ENCODE assay signal across 22 mouse cellular contexts in genomic region chr16:35191271-35191670, GRCm38 (mm10). TPM values are rescaled to one million over a fixed set of nuclear protein-coding genes. Genes with fewer than 3 reads are reported as not detected.
DNase-seq lines count a peak whose midpoint lies in the region; TF ChIP-seq lines count a peak whose summit lies in the region.
"Had no signal": no experiment of that assay in that cellular context is flagged by ENCODE, and none has a peak within 500 bp of the region (broad histone marks: within the 10 kb centered on the region; RNA-seq: fewer than 3 reads in every experiment).

No protein-coding gene starts in this region.

- no peak overlapping the region for H3K4me3 ChIP-seq in heart, embryonic 10.5 days
- H3K4me3 ChIP-seq in lung, adult 2 months (replicated peaks; ENCODE audit: extremely low read depth, low read depth, low read length), result no peak overlapping the region
- H3K4me3 ChIP-seq: hindbrain, embryonic 12.5 days; limb, embryonic 12.5 days; liver, embryonic 12.5 days; neural tube, embryonic 15.5 days had no signal

- H3K9me3 ChIP-seq in heart, embryonic 10.5 days, result no peaks in the 10 kb centered on the region
- H3K9me3 ChIP-seq: hindbrain, embryonic 12.5 days; limb, embryonic 12.5 days; liver, embryonic 12.5 days; neural tube, embryonic 15.5 days had no signal

- peak overlapping the region; percentile 43; the same call in 1 of the 2 replicates for H3K27ac ChIP-seq in heart, embryonic 10.5 days
- H3K27ac ChIP-seq: hindbrain, embryonic 12.5 days; limb, embryonic 12.5 days; liver, embryonic 12.5 days; neural tube, embryonic 15.5 days; stomach, postnatal 0 days had no signal

- H3K4me1 ChIP-seq in heart, embryonic 10.5 days, result peaks cover 49% of the 10 kb centered on the region
- H3K4me1 ChIP-seq in lung, adult 2 months (ENCODE audit: control insufficient read depth, insufficient read depth, low read length), result peaks cover 4% of the 10 kb centered on the region

- 0 out of 2 replicates have a peak, but pooled peaks cover under 1% of the 10 kb centered on the region for H3K36me3 ChIP-seq in heart, embryonic 10.5 days
- H3K36me3 ChIP-seq: hindbrain, embryonic 12.5 days; limb, embryonic 12.5 days; liver, embryonic 12.5 days; neural tube, embryonic 15.5 days had no signal

- no peak for DNase-seq in heart, embryonic 10.5 days (ENCODE audit: low spot score)
- DNase-seq in heart, postnatal 4 days, result no peak
- peak; percentile 49 for DNase-seq in retina, postnatal 1 day
- no peak for DNase-seq in retina, embryonic 14.5 days (ENCODE audit: low spot score)
- DNase-seq in cerebellum, postnatal 10 days, result peak; percentile 57 to 64
- DNase-seq in adrenal gland, postnatal 14 days, result no peak
- no peak for DNase-seq in lung, adult 2 months
- DNase-seq: adrenal gland, postnatal 36 days; forebrain, postnatal 0 days; gastrocnemius, postnatal 25 days; kidney, adult 11 months; kidney, postnatal 36 days; layer of hippocampus, postnatal 36 days; lung, adult 18-20 months; lung, postnatal 14 days; right cerebral cortex, postnatal 14 days had no signal

- WGBS in heart, embryonic 10.5 days, result 71% methylated on average over 7 of the region's 7 CpGs
- WGBS in lung, adult 2 months, result 78% methylated on average over 7 of the region's 7 CpGs

- no peak for TF ChIP-seq POLR2A in lung, adult 2 months (IDR thresholded peaks at IDR 0.05; ENCODE audit: borderline replicate concordance, extremely low read depth, low read depth, low read length)

- TF ChIP-seq CTCF in lung, adult 2 months (IDR thresholded peaks at IDR 0.05; ENCODE audit: insufficient read depth, low read length), result no peak

- H3K27me3 ChIP-seq in heart, embryonic 10.5 days (ENCODE audit: insufficient read depth, poor library complexity, severe bottlenecking), result no peaks in the 10 kb centered on the region
- H3K27me3 ChIP-seq: limb, embryonic 12.5 days; liver, embryonic 12.5 days; neural tube, embryonic 15.5 days had no signal

RNA-seq across cellular contexts. Expression of gene Adcy5, which starts 36.6 kb away (rescaled TPM):
- 3.8 and 5.1 TPM in 2 replicates for polyA plus RNA-seq in heart, embryonic 10.5 days (2016; fragmentation: Nextera tagmentation; extraction: Ambion mirVana)
- total RNA-seq in heart, postnatal 4 days (2021), result 10 to 100 TPM; 65.2 to 65.7 TPM
- 6.3 and 8.9 TPM in 2 replicates for total RNA-seq in adrenal gland, postnatal 14 days (2021)
- 17.5 and 18.3 TPM in 2 replicates for polyA plus RNA-seq in lung, adult 2 months (2012; rRNA removed)
- total RNA-seq: megakaryocyte progenitor cell, adult 5-6 weeks had no signal

Comparison
In these comparisons a context has a peak if more than half of its experiments do, and no peak if none do; other contexts are left out.
1. DNase-seq: peak in retina, postnatal 1 day (single experiment) and cerebellum, postnatal 10 days (2 of 2); none in heart, embryonic 10.5 days (single experiment), heart, postnatal 4 days (single experiment), retina, embryonic 14.5 days (single experiment), adrenal gland, postnatal 14 days (single experiment) and lung, adult 2 months (single experiment).